Mouse (Mus musculus): ENCODE results near the gene Dscaml1.
A peak's percentile ranks its signal among the peaks of the same experiment; 100 is the strongest.

Dscaml1 gene

GRCm38 (mm10) chr9:45426456-45426855, at the start of gene Dscaml1:
Dscaml1 (plus strand) TSS chr9:45426628.
- DNase-seq, result no peak

GRCm38 (mm10) chr9:45376883-45377282, 49.5 kb upstream of the Dscaml1 start:
- DNase-seq, result no peak

GRCm38 (mm10) chr9:45380411-45381251, 45.8 kb upstream of the Dscaml1 start:
- DNase-seq, result no peak

GRCm38 (mm10) chr9:45382336-45382735, 44.1 kb upstream of the Dscaml1 start:
- no peak for DNase-seq

- DNase-seq, result no peak
Measured at GRCm38 (mm10) chr9:45382834-45383233, 43.6 kb upstream of the Dscaml1 start.

GRCm38 (mm10) chr9:45383883-45384282, 42.5 kb upstream of the Dscaml1 start:
- no peak for DNase-seq

GRCm38 (mm10) chr9:45386698-45387097, 39.7 kb upstream of the Dscaml1 start:
- DNase-seq, result no peak

- DNase-seq, result peak; percentile 87 to 94
Measured at GRCm38 (mm10) chr9:45388385-45388994, 37.9 kb upstream of the Dscaml1 start.

GRCm38 (mm10) chr9:45389596-45389995, 36.8 kb upstream of the Dscaml1 start:
- DNase-seq, result peak in 1 of 2 experiments; percentile 34

- DNase-seq, result no peak
Measured at GRCm38 (mm10) chr9:45391299-45391698, 35.1 kb upstream of the Dscaml1 start.

- no peak for DNase-seq
Measured at GRCm38 (mm10) chr9:45395218-45395617, 31.2 kb upstream of the Dscaml1 start.

GRCm38 (mm10) chr9:45395796-45396195, 30.6 kb upstream of the Dscaml1 start:
- DNase-seq, result peak in 1 of 2 experiments; percentile 80

GRCm38 (mm10) chr9:45398336-45398735, 28.1 kb upstream of the Dscaml1 start:
- peak; percentile 68 to 88 for DNase-seq

- peak; percentile 48 to 84 for DNase-seq
Measured at GRCm38 (mm10) chr9:45399434-45399833, 27.0 kb upstream of the Dscaml1 start, which contains the start of gene Fxyd2. Fxyd2 (plus strand) TSS chr9:45399669.

- DNase-seq, result peak; percentile 55 to 85
Measured at GRCm38 (mm10) chr9:45401851-45402250, 24.6 kb upstream of the Dscaml1 start.

GRCm38 (mm10) chr9:45402957-45403356, 23.5 kb upstream of the Dscaml1 start:
- peak; percentile 64 to 90 for DNase-seq

GRCm38 (mm10) chr9:45405694-45406093, 20.7 kb upstream of the Dscaml1 start:
- peak; percentile 74 to 94 for DNase-seq

GRCm38 (mm10) chr9:45406808-45407207, 19.6 kb upstream of the Dscaml1 start:
- DNase-seq, result peak; percentile 64 to 84

GRCm38 (mm10) chr9:45407706-45408675, 18.4 kb upstream of the Dscaml1 start:
- DNase-seq, result peak; percentile 91

- DNase-seq, result peak; percentile 51 to 56
Measured at GRCm38 (mm10) chr9:45410193-45410592, 16.2 kb upstream of the Dscaml1 start.

- no peak for DNase-seq
Measured at GRCm38 (mm10) chr9:45410614-45411013, 15.8 kb upstream of the Dscaml1 start.

GRCm38 (mm10) chr9:45411111-45411510, 15.3 kb upstream of the Dscaml1 start:
- peak in 1 of 2 experiments; percentile 69 for DNase-seq

- DNase-seq, result peak in 1 of 2 experiments; percentile 34
Measured at GRCm38 (mm10) chr9:45411803-45412202, 14.6 kb upstream of the Dscaml1 start.
